Mouse (Mus musculus): Measurements from ENCODE around the gene Gm11027. TPM values are rescaled to one million over a fixed set of nuclear protein-coding genes. Genes with fewer than 3 reads are reported as not detected.

Gm11027 gene
- total RNA-seq, 2 experiments from 2014 or later: not detected

- ATAC-seq (replicated peaks; ENCODE audit: poor library complexity, severe bottlenecking): no peak
Observed at GRCm38 (mm10) chr12:116276961-116277360, 1.8 kb downstream of the Gm11027 start.

- ATAC-seq (replicated peaks; ENCODE audit: poor library complexity, severe bottlenecking): no peak
Observed at GRCm38 (mm10) chr12:116278541-116278940, 3.4 kb downstream of the Gm11027 start.

- ATAC-seq (replicated peaks; ENCODE audit: poor library complexity, severe bottlenecking): no peak
Observed at GRCm38 (mm10) chr12:116279181-116279580, 4.0 kb downstream of the Gm11027 start.

GRCm38 (mm10) chr12:116280149-116280652 lies 5.0 kb downstream of the Gm11027 start:
- peak; percentile 3; the same call in 1 of the 2 replicates for ATAC-seq (replicated peaks; ENCODE audit: poor library complexity, severe bottlenecking)

- peak; percentile 77 for ATAC-seq (replicated peaks; ENCODE audit: poor library complexity, severe bottlenecking)
Observed at GRCm38 (mm10) chr12:116280653-116281364, 5.6 kb downstream of the Gm11027 start, which contains the start of gene Esyt2. Esyt2 (plus strand) TSS chr12:116281196.

GRCm38 (mm10) chr12:116281427-116282281 lies 6.5 kb downstream of the Gm11027 start:
- peak; percentile 1; the same call in 1 of the 2 replicates for ATAC-seq (replicated peaks; ENCODE audit: poor library complexity, severe bottlenecking)

GRCm38 (mm10) chr12:116282856-116283255 lies 7.7 kb downstream of the Gm11027 start:
- ATAC-seq (replicated peaks; ENCODE audit: poor library complexity, severe bottlenecking): no peak; the same call in 1 of the 2 replicates

GRCm38 (mm10) chr12:116283511-116283910 lies 8.3 kb downstream of the Gm11027 start:
- ATAC-seq (replicated peaks; ENCODE audit: poor library complexity, severe bottlenecking): no peak

GRCm38 (mm10) chr12:116293185-116293584 lies 18.0 kb downstream of the Gm11027 start:
- ATAC-seq (replicated peaks; ENCODE audit: poor library complexity, severe bottlenecking): peak; percentile 74

- ATAC-seq (replicated peaks; ENCODE audit: poor library complexity, severe bottlenecking): no peak
Observed at GRCm38 (mm10) chr12:116293599-116294292, 18.6 kb downstream of the Gm11027 start.

GRCm38 (mm10) chr12:116299906-116300305 lies 24.7 kb downstream of the Gm11027 start:
- ATAC-seq (replicated peaks; ENCODE audit: poor library complexity, severe bottlenecking): no peak

GRCm38 (mm10) chr12:116302181-116302580 lies 27.0 kb downstream of the Gm11027 start:
- no peak for ATAC-seq (replicated peaks; ENCODE audit: poor library complexity, severe bottlenecking)

- no peak for ATAC-seq (replicated peaks; ENCODE audit: poor library complexity, severe bottlenecking)
Observed at GRCm38 (mm10) chr12:116306042-116306441, 30.9 kb downstream of the Gm11027 start.

- ATAC-seq (replicated peaks; ENCODE audit: poor library complexity, severe bottlenecking): no peak
Observed at GRCm38 (mm10) chr12:116307870-116308269, 32.7 kb downstream of the Gm11027 start.

- no peak for ATAC-seq (replicated peaks; ENCODE audit: poor library complexity, severe bottlenecking)
Observed at GRCm38 (mm10) chr12:116308612-116309011, 33.4 kb downstream of the Gm11027 start.

GRCm38 (mm10) chr12:116313816-116314215 lies 38.6 kb downstream of the Gm11027 start:
- ATAC-seq (replicated peaks; ENCODE audit: poor library complexity, severe bottlenecking): no peak

GRCm38 (mm10) chr12:116315498-116315897 lies 40.3 kb downstream of the Gm11027 start:
- ATAC-seq (replicated peaks; ENCODE audit: poor library complexity, severe bottlenecking): no peak; the same call in 1 of the 2 replicates

GRCm38 (mm10) chr12:116317818-116318217 lies 42.6 kb downstream of the Gm11027 start:
- ATAC-seq (replicated peaks; ENCODE audit: poor library complexity, severe bottlenecking): peak; percentile 85
